Mouse (Mus musculus) small intestine, adult 2 months (tissue): ENCODE data around the gene Cacna2d3.

Experiments used
- CTCF ChIP-seq: fragments of 200-500 bp; IDR thresholded peaks from 2 replicates; pipeline ENCODE4 v1.5.1; 2012; ENCODE audit warnings: low read depth, mild to moderate bottlenecking, control low read depth, inconsistent platforms, low read length, moderate library complexity, mixed read lengths; ENCODE audit not compliant: insufficient replicate concordance, insufficient read length; ENCODE audit errors: extremely low read depth
- POLR2A ChIP-seq: fragments of 200-500 bp; IDR thresholded peaks from 2 replicates; pipeline ENCODE4 v1.6.1; 2012; ENCODE audit warnings: low read depth, mild to moderate bottlenecking, control low read depth, inconsistent platforms, low read length, moderate library complexity

DNA sequence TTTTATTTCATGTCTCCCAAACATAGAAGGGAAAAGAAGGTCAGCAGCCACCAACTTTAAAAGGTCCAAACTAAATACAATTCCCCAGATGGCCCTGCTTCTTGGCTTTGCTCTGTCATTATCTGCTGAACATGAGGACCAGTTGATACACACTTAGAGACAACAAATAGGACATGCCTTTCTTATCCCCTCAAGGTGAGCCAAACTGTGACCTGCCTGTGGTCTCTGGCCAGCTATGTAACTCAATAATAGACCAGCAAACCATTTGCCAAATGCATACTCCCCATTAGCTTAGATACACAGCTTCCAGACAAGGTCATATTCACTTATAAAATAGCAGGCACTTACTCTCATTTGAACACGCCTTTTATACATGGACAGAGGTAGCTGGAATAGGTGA lies 680.2 kb downstream of the Cacna2d3 start:
- TF ChIP-seq POLR2A, result no peak
- TF ChIP-seq CTCF, result no peak
